Mouse (Mus musculus) thymus, adult 2 months (tissue): ENCODE results near the gene 1500015O10Rik.

ENCODE experiments used
- CTCF ChIP-seq: fragments of 200-500 bp; IDR thresholded peaks from 2 replicates; pipeline ENCODE4 v1.5.1; 2012; ENCODE audit warnings: mild to moderate bottlenecking, control low read depth, low read length, moderate library complexity, borderline replicate concordance; ENCODE audit not compliant: control insufficient read depth, poor library complexity, insufficient read depth; ENCODE audit errors: extremely low read depth
- POLR2A ChIP-seq: fragments of 200-500 bp; IDR thresholded peaks from 2 replicates; pipeline ENCODE4 v1.6.1; 2012; ENCODE audit warnings: mild to moderate bottlenecking, low read length, control low read depth, moderate library complexity; ENCODE audit not compliant: control insufficient read depth, poor library complexity, insufficient read depth; ENCODE audit errors: extremely low read depth

- TF ChIP-seq CTCF: no peak
- no peak for TF ChIP-seq POLR2A
Observed at GRCm38 (mm10) chr1:43714841-43715240, 15.6 kb upstream of the 1500015O10Rik start.
